12 mouse cellular contexts compared by ENCODE assay signal in the genomic region with DNA sequence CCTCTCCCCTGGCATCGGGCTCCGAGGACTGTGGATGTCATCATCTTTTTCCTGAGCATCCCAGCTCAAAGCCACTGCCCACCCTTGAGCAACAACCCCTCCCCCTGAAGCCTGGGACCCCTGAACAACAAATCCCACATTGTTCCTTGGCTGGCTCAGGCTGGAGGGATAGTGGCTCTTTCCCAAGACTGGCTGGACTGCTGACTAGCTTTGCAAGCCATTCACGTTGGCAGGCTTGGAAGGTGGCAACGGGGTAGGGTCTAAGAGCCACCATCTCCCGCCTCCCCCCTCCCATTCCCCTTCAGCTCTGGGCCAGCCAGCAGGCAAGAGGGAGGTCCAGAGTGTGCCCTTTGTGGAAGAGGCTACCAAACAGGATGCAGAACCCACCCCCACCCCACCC. TPM values are rescaled to one million over a fixed set of nuclear protein-coding genes. Genes with fewer than 3 reads are reported as not detected.
A peak's percentile ranks its signal among the peaks of the same experiment; 100 is the strongest.
DNase-seq lines count a peak whose midpoint lies in the region; ATAC-seq and TF ChIP-seq lines count a peak whose summit lies in the region.
"Had no signal": no experiment of that assay in that cellular context is flagged by ENCODE, and none has a peak within 500 bp of the region (broad histone marks: within the 10 kb centered on the region; RNA-seq: fewer than 3 reads in every experiment).

No protein-coding gene starts in this region.

- H3K9ac ChIP-seq in intestine, embryonic 14.5 days (ENCODE audit: low read length), result no peak overlapping the region
- H3K9ac ChIP-seq in intestine, postnatal 0 days (ENCODE audit: low read depth, low read length), result no peak overlapping the region
- no peak overlapping the region for H3K9ac ChIP-seq in midbrain, embryonic 15.5 days

- 76% methylated on average over 5 of the region's 5 CpGs for whole genome bisulfite sequencing in intestine, embryonic 14.5 days
- 69% methylated on average over 5 of the region's 5 CpGs for WGBS in intestine, postnatal 0 days
- WGBS in forebrain, embryonic 10.5 days, result 65% methylated on average over 5 of the region's 5 CpGs
- 42% methylated on average over 5 of the region's 5 CpGs for WGBS in midbrain, embryonic 15.5 days

- no peak overlapping the region for H3K4me3 ChIP-seq in intestine, embryonic 14.5 days (ENCODE audit: low read depth, low read length)
- H3K4me3 ChIP-seq in intestine, postnatal 0 days (ENCODE audit: low read depth, low read length), result no peak overlapping the region
- H3K4me3 ChIP-seq in forebrain, embryonic 10.5 days, result no peak overlapping the region
- H3K4me3 ChIP-seq in layer of hippocampus, adult 2 months, result no peak overlapping the region; the same call in 1 of the 2 replicates
- no peak overlapping the region for H3K4me3 ChIP-seq in midbrain, embryonic 15.5 days

- no peak for DNase-seq in intestine, embryonic 14.5 days (ENCODE audit: low spot score)
- no peak for DNase-seq in forebrain, embryonic 10.5 days (ENCODE audit: extremely low spot score, low spot score)
- DNase-seq in layer of hippocampus, adult 2 months (ENCODE audit: low spot score in 2 of 2), result peak; percentile 57 to 84
- DNase-seq in Muller cell, postnatal 12 days (ENCODE audit: inconsistent ontology term), result no peak
- no peak for DNase-seq in thymus, postnatal 25 days
- DNase-seq in kidney, adult 8-10 months, result no peak
- DNase-seq: heart, adult 18-20 months had no signal

- peaks cover 20% of the 10 kb centered on the region for H3K36me3 ChIP-seq in intestine, embryonic 14.5 days (ENCODE audit: control insufficient read depth, insufficient read depth, low read length)
- peaks cover 18% of the 10 kb centered on the region for H3K36me3 ChIP-seq in intestine, postnatal 0 days (ENCODE audit: control insufficient read depth, insufficient read depth)
- peaks cover 28% of the 10 kb centered on the region for H3K36me3 ChIP-seq in forebrain, embryonic 10.5 days (replicated peaks)
- H3K36me3 ChIP-seq in midbrain, embryonic 15.5 days (replicated peaks), result peaks cover 12% of the 10 kb centered on the region; the same call in 1 of the 2 replicates

- H3K27ac ChIP-seq in intestine, embryonic 14.5 days (ENCODE audit: low read depth), result 0 out of 2 replicates have a peak overlapping the region, but pooled peaks have one; percentile 11
- H3K27ac ChIP-seq in intestine, postnatal 0 days (ENCODE audit: low read depth, low read length), result no peak overlapping the region
- peak overlapping the region; percentile 69 for H3K27ac ChIP-seq in forebrain, embryonic 10.5 days
- peak overlapping the region; percentile 93 for H3K27ac ChIP-seq in layer of hippocampus, adult 2 months
- H3K27ac ChIP-seq in midbrain, embryonic 15.5 days, result peak overlapping the region; percentile 55

- peaks cover 17% of the 10 kb centered on the region; the same call in 1 of the 2 replicates for H3K4me1 ChIP-seq in intestine, embryonic 14.5 days (replicated peaks; ENCODE audit: control insufficient read depth, insufficient read depth, low read length)
- H3K4me1 ChIP-seq in intestine, postnatal 0 days (replicated peaks; ENCODE audit: control insufficient read depth, insufficient read depth, low read length), result no peaks in the 10 kb centered on the region
- H3K4me1 ChIP-seq in forebrain, embryonic 10.5 days, result peaks cover 38% of the 10 kb centered on the region
- H3K4me1 ChIP-seq in midbrain, embryonic 15.5 days, result peaks cover 14% of the 10 kb centered on the region

- ATAC-seq in intestine, embryonic 14.5 days (replicated peaks; ENCODE audit: low FRiP score, low TSS enrichment, low read depth), result peak; percentile 10; the same call in 1 of the 2 replicates
- no peak for ATAC-seq in intestine, postnatal 0 days
- peak; percentile 76 for ATAC-seq in midbrain, embryonic 15.5 days (replicated peaks)

- no peaks in the 10 kb centered on the region for H3K27me3 ChIP-seq in intestine, embryonic 14.5 days (replicated peaks; ENCODE audit: control insufficient read depth, insufficient read depth, low read length)
- no peaks in the 10 kb centered on the region for H3K27me3 ChIP-seq in intestine, postnatal 0 days (replicated peaks; ENCODE audit: control insufficient read depth, insufficient read depth, low read length)
- H3K27me3 ChIP-seq in forebrain, embryonic 10.5 days (ENCODE audit: poor library complexity, severe bottlenecking), result no peaks in the 10 kb centered on the region
- no peaks in the 10 kb centered on the region for H3K27me3 ChIP-seq in midbrain, embryonic 15.5 days (replicated peaks)

- H3K9me3 ChIP-seq in intestine, embryonic 14.5 days (ENCODE audit: control insufficient read depth, low read length), result no peaks in the 10 kb centered on the region
- no peaks in the 10 kb centered on the region for H3K9me3 ChIP-seq in intestine, postnatal 0 days (ENCODE audit: control insufficient read depth)
- no peaks in the 10 kb centered on the region for H3K9me3 ChIP-seq in forebrain, embryonic 10.5 days
- H3K9me3 ChIP-seq in midbrain, embryonic 15.5 days, result no peaks in the 10 kb centered on the region

- H3K4me2 ChIP-seq in intestine, embryonic 14.5 days (ENCODE audit: low read length), result no peak overlapping the region
- H3K4me2 ChIP-seq in intestine, postnatal 0 days (replicated peaks; ENCODE audit: low read depth), result no peak overlapping the region
- H3K4me2 ChIP-seq in midbrain, embryonic 15.5 days, result no peak overlapping the region

- no peak for TF ChIP-seq CTCF in intestine, postnatal 0 days (IDR thresholded peaks at IDR 0.05; ENCODE audit: low read depth)
- TF ChIP-seq CTCF in layer of hippocampus, adult 2 months (conservative IDR thresholded peaks at IDR 0.05), result no peak

RNA-seq across cellular contexts. Expression of a gene that starts 8.8 kb away (rescaled TPM):
- polyA plus RNA-seq in intestine, embryonic 14.5 days (2014; fragmentation: Nextera tagmentation; extraction: Ambion mirVana), result 0.35 and 0.50 TPM in 2 replicates
- 1.7 and 2.0 TPM in 2 replicates for polyA plus RNA-seq in intestine, postnatal 0 days (2015; fragmentation: Nextera tagmentation; extraction: Ambion mirVana)
- not detected in 2 replicates for polyA plus RNA-seq in forebrain, embryonic 10.5 days (2016; fragmentation: Nextera tagmentation; extraction: Ambion mirVana)
- total RNA-seq in layer of hippocampus, adult 2 months (2021), result 100 to 1,000 TPM; 193 to 194 TPM
- polyA plus RNA-seq in midbrain, embryonic 15.5 days (2015; fragmentation: Nextera tagmentation; extraction: Ambion mirVana), result 0.87 and 1.2 TPM in 2 replicates
- polyA plus RNA-seq: embryonic facial prominence, embryonic 11.5 days; kidney, embryonic 16.5 days; liver, embryonic 16.5 days had no signal

RNA-seq across cellular contexts. Expression of a gene that starts 12.0 kb away (rescaled TPM):
- 54.2 and 55.1 TPM in 2 replicates for polyA plus RNA-seq in intestine, embryonic 14.5 days (2014; fragmentation: Nextera tagmentation; extraction: Ambion mirVana)
- polyA plus RNA-seq in intestine, postnatal 0 days (2015; fragmentation: Nextera tagmentation; extraction: Ambion mirVana), result 66.6 and 68.8 TPM in 2 replicates
- 37.6 and 39.2 TPM in 2 replicates for polyA plus RNA-seq in forebrain, embryonic 10.5 days (2016; fragmentation: Nextera tagmentation; extraction: Ambion mirVana)
- total RNA-seq in layer of hippocampus, adult 2 months (2021), result 100 to 1,000 TPM; 247 to 258 TPM
- 401 and 406 TPM in 2 replicates for polyA plus RNA-seq in midbrain, embryonic 15.5 days (2015; fragmentation: Nextera tagmentation; extraction: Ambion mirVana)

RNA-seq across cellular contexts. Expression of a gene that starts 26.1 kb away (rescaled TPM):
- 2.0 TPM in 2 replicates for polyA plus RNA-seq in intestine, embryonic 14.5 days (2014; fragmentation: Nextera tagmentation; extraction: Ambion mirVana)
- 0.73 and 0.76 TPM in 2 replicates for polyA plus RNA-seq in intestine, postnatal 0 days (2015; fragmentation: Nextera tagmentation; extraction: Ambion mirVana)
- polyA plus RNA-seq in forebrain, embryonic 10.5 days (2016; fragmentation: Nextera tagmentation; extraction: Ambion mirVana), result 1.9 and 2.3 TPM in 2 replicates
- total RNA-seq in layer of hippocampus, adult 2 months (2021), result not detected
- polyA plus RNA-seq in midbrain, embryonic 15.5 days (2015; fragmentation: Nextera tagmentation; extraction: Ambion mirVana), result 0.34 and 0.50 TPM in 2 replicates

RNA-seq across cellular contexts. Expression of a gene that starts 53.6 kb away (rescaled TPM):
- polyA plus RNA-seq in intestine, embryonic 14.5 days (2014; fragmentation: Nextera tagmentation; extraction: Ambion mirVana), result 0.69 and 0.97 TPM in 2 replicates
- polyA plus RNA-seq in intestine, postnatal 0 days (2015; fragmentation: Nextera tagmentation; extraction: Ambion mirVana), result 0.37 and 0.44 TPM in 2 replicates
- polyA plus RNA-seq in forebrain, embryonic 10.5 days (2016; fragmentation: Nextera tagmentation; extraction: Ambion mirVana), result 0.07 and 0.14 TPM in 2 replicates
- 1 to 10 TPM; 2.4 TPM for total RNA-seq in layer of hippocampus, adult 2 months (2021)
- 0.77 and 1.0 TPM in 2 replicates for polyA plus RNA-seq in midbrain, embryonic 15.5 days (2015; fragmentation: Nextera tagmentation; extraction: Ambion mirVana)

Comparison
In these comparisons a context has a peak if more than half of its experiments do, and no peak if none do; other contexts are left out.
1. DNase-seq: peak in layer of hippocampus, adult 2 months (2 of 2); none in intestine, embryonic 14.5 days (single experiment), forebrain, embryonic 10.5 days (single experiment), Muller cell, postnatal 12 days (single experiment), thymus, postnatal 25 days (single experiment) and kidney, adult 8-10 months (0 of 2).